Mouse (Mus musculus): Measurements from ENCODE around the gene Sdk1. TPM values are rescaled to one million over a fixed set of nuclear protein-coding genes. Genes with fewer than 3 reads are reported as not detected.

The Sdk1 gene
- polyA plus RNA-seq, 1 experiment from 2014 or later: 1.9 TPM

DNA sequence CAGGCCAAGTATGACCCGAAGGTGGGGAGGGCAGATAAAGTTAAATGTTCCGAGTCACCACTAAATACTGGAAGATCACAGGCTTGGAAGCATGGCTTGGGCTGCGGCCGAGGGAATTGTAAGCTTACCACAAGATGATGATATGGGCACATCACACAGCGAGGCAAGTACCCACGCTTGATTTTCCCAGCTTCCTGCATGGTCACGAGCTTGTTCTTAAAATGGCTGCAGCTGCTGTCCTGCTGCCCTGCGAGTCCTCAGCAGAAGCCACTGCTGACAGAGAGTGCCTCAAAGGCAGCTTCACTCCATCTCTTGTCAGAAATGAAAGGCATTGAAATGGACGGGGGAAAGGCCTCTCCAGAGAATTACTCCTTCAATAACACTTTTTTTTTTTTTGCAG, 697.7 kb downstream of the Sdk1 start:
- Histone ChIP-seq H3K9ac (no peak overlapping the region), H3K9me3 (no peaks in the 10 kb centered on the region), H3K4me1 (no peaks in the 10 kb centered on the region), H3K4me2 (no peak overlapping the region), H3K27ac (no peak overlapping the region), H3K4me3 (no peak overlapping the region), H3K27me3 (no peaks in the 10 kb centered on the region), H3K36me3 (no peaks in the 10 kb centered on the region)
- ATAC-seq (ENCODE audit: insufficient number of reproducible peaks, low FRiP score, low TSS enrichment, low read depth): no peak
- 77% methylated on average over 9 of the region's 9 CpGs for whole genome bisulfite sequencing

DNA sequence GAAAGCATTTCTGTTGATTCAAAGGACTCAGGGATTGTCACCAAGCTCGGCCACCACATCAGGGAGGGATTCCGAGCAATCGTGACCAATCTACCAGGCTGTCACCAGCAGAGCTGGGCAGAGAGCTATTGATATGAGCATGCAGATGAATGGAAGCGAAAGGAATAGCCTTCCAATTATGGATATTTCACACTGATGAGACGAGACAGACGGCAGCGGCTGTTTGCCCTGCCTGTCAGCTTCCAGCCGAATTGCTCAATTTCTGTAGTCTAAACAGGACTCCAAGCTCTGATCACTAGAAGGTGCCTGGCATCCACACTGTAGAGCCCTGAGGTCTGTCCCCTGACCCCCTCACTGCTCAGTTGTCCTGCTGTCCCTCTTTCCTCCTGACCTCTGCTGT, 699.3 kb downstream of the Sdk1 start:
- Histone ChIP-seq H3K27ac (no peak overlapping the region), H3K9me3 (no peaks in the 10 kb centered on the region), H3K9ac (no peak overlapping the region), H3K27me3 (no peaks in the 10 kb centered on the region), H3K4me3 (no peak overlapping the region), H3K36me3 (no peaks in the 10 kb centered on the region), H3K4me2 (no peak overlapping the region), H3K4me1 (no peaks in the 10 kb centered on the region)
- no peak for ATAC-seq (ENCODE audit: insufficient number of reproducible peaks, low FRiP score, low TSS enrichment, low read depth)
- WGBS: 81% methylated on average over 8 of the region's 8 CpGs

- 28% methylated on average over 11 of the region's 11 CpGs for WGBS
Observed at GRCm38 (mm10) chr5:141950791-141951190, 709.5 kb downstream of the Sdk1 start.

GRCm38 (mm10) chr5:141952270-141952669, 711.0 kb downstream of the Sdk1 start:
- Histone ChIP-seq H3K9me3 (no peaks in the 10 kb centered on the region), H3K4me2 (no peak overlapping the region), H3K4me3 (no peak overlapping the region), H3K27me3 (no peaks in the 10 kb centered on the region), H3K9ac (no peak overlapping the region), H3K27ac (no peak overlapping the region), H3K4me1 (peaks cover 10% of the 10 kb centered on the region; the same call in 1 of the 2 replicates), H3K36me3 (no peaks in the 10 kb centered on the region)
- 85% methylated on average over 2 of the region's 2 CpGs for WGBS
- ATAC-seq (ENCODE audit: insufficient number of reproducible peaks, low FRiP score, low TSS enrichment, low read depth): no peak

More at GRCm38 (mm10) chr5:141950791-141951190, 709.5 kb downstream of the Sdk1 start:
- H3K4me1 ChIP-seq: peaks cover 12% of the 10 kb centered on the region; the same call in 1 of the 2 replicates
- ATAC-seq (ENCODE audit: insufficient number of reproducible peaks, low FRiP score, low TSS enrichment, low read depth): no peak
- no peak overlapping the region for H3K4me3 ChIP-seq
- no peaks in the 10 kb centered on the region for H3K9me3 ChIP-seq
- no peaks in the 10 kb centered on the region for H3K27me3 ChIP-seq
- H3K36me3 ChIP-seq: no peaks in the 10 kb centered on the region
- no peak overlapping the region for H3K27ac ChIP-seq
- no peak overlapping the region for H3K4me2 ChIP-seq
- H3K9ac ChIP-seq: no peak overlapping the region

DNA sequence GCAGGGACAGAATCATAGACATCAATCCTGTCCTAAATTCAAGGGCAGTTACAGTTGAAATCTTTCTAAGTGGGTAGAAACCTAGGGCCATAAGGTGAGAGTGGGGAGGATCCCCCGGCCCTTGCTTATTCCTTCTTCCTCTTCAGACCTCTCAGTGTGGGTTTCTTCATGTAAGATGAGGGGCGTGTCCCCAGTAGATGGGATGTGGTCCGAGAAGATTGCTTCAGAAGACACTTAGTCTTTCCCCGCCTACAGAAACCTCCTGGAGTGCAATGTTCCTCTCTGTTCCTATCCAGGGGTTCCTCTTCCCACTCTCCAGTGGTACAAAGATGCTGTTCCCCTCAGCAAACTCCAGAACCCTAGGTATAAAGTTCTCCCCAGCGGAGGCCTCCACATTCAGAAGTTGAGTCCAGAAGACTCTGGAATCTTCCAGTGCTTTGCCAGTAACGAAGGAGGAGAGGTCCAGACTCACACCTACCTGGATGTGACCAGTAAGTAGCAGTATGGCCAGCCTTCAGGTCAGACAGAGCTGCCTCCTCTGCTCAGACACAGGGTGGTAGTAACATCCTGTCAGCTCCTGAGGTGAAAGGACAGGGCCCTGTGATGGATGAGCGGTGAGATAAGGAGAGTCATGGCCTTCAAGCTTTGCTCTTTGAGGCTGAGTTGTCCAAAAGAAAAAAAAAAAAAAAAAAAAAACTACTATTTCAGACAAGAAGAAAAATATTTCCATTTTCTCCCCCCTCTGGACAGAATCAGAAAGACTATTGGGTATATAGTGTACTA, 711.6 kb downstream of the Sdk1 start:
- Histone ChIP-seq H3K27ac (no peak overlapping the region), H3K9ac (no peak overlapping the region), H3K4me2 (no peak overlapping the region), H3K36me3 (no peaks in the 10 kb centered on the region), H3K4me1 (peaks cover 10% of the 10 kb centered on the region; the same call in 1 of the 2 replicates), H3K9me3 (no peaks in the 10 kb centered on the region), H3K4me3 (no peak overlapping the region), H3K27me3 (no peaks in the 10 kb centered on the region)
- WGBS: 84% methylated on average over 7 of the region's 7 CpGs
- no peak for ATAC-seq (ENCODE audit: insufficient number of reproducible peaks, low FRiP score, low TSS enrichment, low read depth)

DNA sequence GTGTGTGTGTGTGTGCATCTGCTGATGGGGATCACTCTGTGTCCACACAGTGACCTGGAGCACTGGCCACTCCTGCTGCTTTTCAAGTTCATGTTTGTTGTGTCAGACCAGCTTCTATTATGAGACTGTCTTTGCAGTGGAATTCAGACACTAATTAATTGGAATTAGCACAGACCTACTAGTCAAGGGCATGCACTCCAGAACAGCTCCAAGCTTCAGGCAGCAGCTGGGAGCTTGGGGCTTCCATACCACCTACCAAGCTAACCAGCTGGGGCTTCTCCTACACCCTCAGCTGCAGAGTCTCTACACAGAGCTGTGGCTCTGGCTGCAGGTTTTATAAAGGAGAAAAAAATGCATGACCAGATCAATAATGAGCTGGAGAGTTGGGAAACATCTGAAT, 729.8 kb downstream of the Sdk1 start:
- H3K9me3 ChIP-seq: no peaks in the 10 kb centered on the region
- H3K27me3 ChIP-seq: no peaks in the 10 kb centered on the region
- no peak overlapping the region for H3K9ac ChIP-seq
- no peak overlapping the region for H3K27ac ChIP-seq
- no peaks in the 10 kb centered on the region for H3K4me1 ChIP-seq
- H3K4me2 ChIP-seq: no peak overlapping the region
- no peak for ATAC-seq (ENCODE audit: insufficient number of reproducible peaks, low FRiP score, low TSS enrichment, low read depth)
- no peak overlapping the region for H3K4me3 ChIP-seq
- H3K36me3 ChIP-seq: no peaks in the 10 kb centered on the region

DNA sequence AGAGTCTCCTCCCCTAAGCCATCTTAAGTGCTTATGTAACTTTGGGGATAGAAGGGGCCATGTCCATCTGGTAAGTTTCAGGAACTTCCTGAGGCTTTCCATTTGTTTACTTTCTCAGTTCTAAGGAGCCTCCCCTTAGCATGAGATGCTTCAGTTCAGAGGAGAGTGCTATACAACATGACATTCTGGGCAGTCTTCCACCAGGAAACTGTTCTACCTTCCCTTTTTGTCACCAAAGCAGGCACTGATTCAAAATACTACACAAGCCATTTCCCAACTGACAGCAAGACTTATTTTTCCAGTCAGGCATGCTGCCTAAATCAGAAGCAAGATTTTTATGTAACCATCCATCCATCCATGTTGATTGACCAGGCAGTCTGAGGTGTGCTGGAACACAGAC, 738.2 kb downstream of the Sdk1 start:
- no peak overlapping the region for H3K4me3 ChIP-seq
- ATAC-seq (ENCODE audit: insufficient number of reproducible peaks, low FRiP score, low TSS enrichment, low read depth): no peak
- no peak overlapping the region for H3K27ac ChIP-seq
- no peaks in the 10 kb centered on the region for H3K27me3 ChIP-seq
- H3K4me1 ChIP-seq: no peaks in the 10 kb centered on the region
- no peaks in the 10 kb centered on the region for H3K9me3 ChIP-seq
- no peak overlapping the region for H3K9ac ChIP-seq
- no peak overlapping the region for H3K4me2 ChIP-seq
- H3K36me3 ChIP-seq: no peaks in the 10 kb centered on the region

DNA sequence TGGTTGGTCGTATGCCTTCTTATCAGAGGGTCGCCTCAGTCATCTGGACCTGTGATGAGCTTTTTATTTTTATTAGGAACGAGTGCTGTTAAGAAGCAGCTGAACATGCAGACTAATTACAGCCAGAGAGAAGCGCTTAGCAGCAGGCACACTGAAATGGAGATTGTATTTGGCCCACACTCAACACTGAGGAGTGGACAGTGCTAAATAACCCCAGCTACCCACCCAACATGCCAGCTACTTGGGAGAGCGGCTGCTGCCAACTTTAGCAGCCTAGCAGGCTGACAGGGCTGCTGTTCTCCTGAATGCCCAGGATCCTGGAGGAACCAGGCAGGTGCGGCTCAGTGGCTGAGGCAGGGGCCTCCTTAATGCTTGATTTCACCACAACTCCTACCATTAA, 739.5 kb downstream of the Sdk1 start:
- H3K4me3 ChIP-seq: no peak overlapping the region
- no peaks in the 10 kb centered on the region for H3K9me3 ChIP-seq
- H3K4me2 ChIP-seq: no peak overlapping the region
- H3K4me1 ChIP-seq: no peaks in the 10 kb centered on the region
- H3K27me3 ChIP-seq: no peaks in the 10 kb centered on the region
- WGBS: 65% methylated on average over 6 of the region's 6 CpGs
- no peak overlapping the region for H3K27ac ChIP-seq
- H3K36me3 ChIP-seq: no peaks in the 10 kb centered on the region
- no peak overlapping the region for H3K9ac ChIP-seq
- ATAC-seq (ENCODE audit: insufficient number of reproducible peaks, low FRiP score, low TSS enrichment, low read depth): no peak

- Histone ChIP-seq H3K27ac (no peak overlapping the region), H3K4me2 (no peak overlapping the region), H3K9ac (no peak overlapping the region), H3K4me3 (no peak overlapping the region), H3K27me3 (no peaks in the 10 kb centered on the region), H3K4me1 (no peaks in the 10 kb centered on the region), H3K36me3 (no peaks in the 10 kb centered on the region), H3K9me3 (no peaks in the 10 kb centered on the region)
- no peak for ATAC-seq (ENCODE audit: insufficient number of reproducible peaks, low FRiP score, low TSS enrichment, low read depth)
- 82% methylated on average over 4 of the region's 4 CpGs for WGBS
Observed at GRCm38 (mm10) chr5:141984322-141984721, 743.0 kb downstream of the Sdk1 start.

DNA sequence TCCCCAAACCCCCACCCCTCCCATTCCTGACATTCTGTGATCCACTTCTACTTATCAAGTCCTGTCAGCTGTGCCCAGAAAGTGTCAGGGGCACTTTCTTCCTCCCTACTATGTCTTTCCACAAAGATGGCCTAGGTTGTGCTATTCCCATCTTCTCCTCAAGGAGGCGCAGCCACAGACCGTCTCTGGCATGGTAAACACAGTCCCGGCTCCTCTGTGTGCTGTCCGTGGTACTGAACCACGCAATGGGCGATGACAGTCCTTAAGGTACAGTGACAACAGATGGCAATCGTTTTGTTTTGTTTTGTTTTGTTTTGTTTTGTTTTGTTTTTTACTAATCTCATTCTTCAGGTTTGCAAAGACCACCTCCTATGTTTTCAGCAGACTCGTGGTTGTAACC, 743.7 kb downstream of the Sdk1 start:
- H3K27ac ChIP-seq: no peak overlapping the region
- H3K9me3 ChIP-seq: no peaks in the 10 kb centered on the region
- H3K4me1 ChIP-seq: no peaks in the 10 kb centered on the region
- 6% methylated on average over 8 of the region's 8 CpGs for WGBS
- ATAC-seq (ENCODE audit: insufficient number of reproducible peaks, low FRiP score, low TSS enrichment, low read depth): no peak
- no peak overlapping the region for H3K9ac ChIP-seq
- no peak overlapping the region for H3K4me3 ChIP-seq
- no peak overlapping the region for H3K4me2 ChIP-seq
- H3K36me3 ChIP-seq: no peaks in the 10 kb centered on the region
- no peaks in the 10 kb centered on the region for H3K27me3 ChIP-seq

GRCm38 (mm10) chr5:141985551-141985950, 744.3 kb downstream of the Sdk1 start:
- Histone ChIP-seq H3K4me1 (no peaks in the 10 kb centered on the region), H3K27me3 (no peaks in the 10 kb centered on the region), H3K9me3 (no peaks in the 10 kb centered on the region), H3K9ac (no peak overlapping the region), H3K4me3 (no peak overlapping the region), H3K27ac (no peak overlapping the region), H3K36me3 (no peaks in the 10 kb centered on the region), H3K4me2 (no peak overlapping the region)
- no peak for ATAC-seq (ENCODE audit: insufficient number of reproducible peaks, low FRiP score, low TSS enrichment, low read depth)
- WGBS: 79% methylated on average over 4 of the region's 4 CpGs

DNA sequence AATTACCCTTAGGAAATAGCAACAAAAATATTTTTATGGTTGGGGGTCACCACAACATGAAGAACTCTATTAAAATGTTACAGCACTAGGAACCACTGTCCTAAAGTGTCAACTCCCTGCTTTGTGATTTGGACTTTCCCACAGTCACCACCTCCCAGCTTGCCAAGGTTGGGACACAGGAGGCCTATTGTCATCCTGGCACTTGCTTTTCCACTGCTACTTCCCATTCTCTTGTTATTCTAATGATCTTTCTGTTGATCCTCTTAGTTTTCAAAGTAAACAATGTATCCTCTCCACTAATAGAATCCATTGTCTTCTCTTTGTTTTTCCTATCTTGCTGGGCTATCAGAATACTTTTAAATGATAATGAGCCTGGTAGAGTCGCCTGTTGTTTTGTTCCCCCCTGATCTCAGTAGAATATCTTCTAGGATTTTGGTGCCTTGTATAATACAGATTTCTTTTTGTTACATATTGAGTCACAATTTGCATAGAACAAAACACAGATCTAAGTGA, 746.1 kb downstream of the Sdk1 start:
- H3K9ac ChIP-seq: no peak overlapping the region
- WGBS: 24% methylated on average over 1 of the region's 1 CpGs
- no peaks in the 10 kb centered on the region for H3K27me3 ChIP-seq
- no peak overlapping the region for H3K4me2 ChIP-seq
- no peaks in the 10 kb centered on the region for H3K36me3 ChIP-seq
- no peaks in the 10 kb centered on the region for H3K4me1 ChIP-seq
- H3K9me3 ChIP-seq: no peaks in the 10 kb centered on the region
- H3K27ac ChIP-seq: no peak overlapping the region
- no peak for ATAC-seq (ENCODE audit: insufficient number of reproducible peaks, low FRiP score, low TSS enrichment, low read depth)
- no peak overlapping the region for H3K4me3 ChIP-seq

- ATAC-seq (ENCODE audit: insufficient number of reproducible peaks, low FRiP score, low TSS enrichment, low read depth): no peak
- no peaks in the 10 kb centered on the region for H3K36me3 ChIP-seq
- H3K27me3 ChIP-seq: no peaks in the 10 kb centered on the region
- H3K4me1 ChIP-seq: no peaks in the 10 kb centered on the region
- 76% methylated on average over 5 of the region's 5 CpGs for WGBS
- no peak overlapping the region for H3K4me2 ChIP-seq
- no peaks in the 10 kb centered on the region for H3K9me3 ChIP-seq
- no peak overlapping the region for H3K27ac ChIP-seq
- no peak overlapping the region for H3K9ac ChIP-seq
- H3K4me3 ChIP-seq: no peak overlapping the region
Observed at GRCm38 (mm10) chr5:141988685-141989084, 747.4 kb downstream of the Sdk1 start.

Measured in limb, embryonic 15.5 days (tissue).